Mouse (Mus musculus) intestine, embryonic 16.5 days (tissue): ENCODE results near the gene Ciart. TPM values are rescaled to one million over a fixed set of nuclear protein-coding genes. Genes with fewer than 3 reads are reported as not detected.

Source experiments
- ATAC-seq: fragments of 200-750 bp; cut with Nextera tagmentation; 2 replicates; pipeline ENCODE4 v1.8.0; 2017; ENCODE audit warnings: moderate TSS enrichment, moderate library complexity
- H3K27ac ChIP-seq: fragments of 300-500 bp; sonication (generic); 2 replicates; pipeline ENCODE4 v1.5.1; 2014; ENCODE audit warnings: mild to moderate bottlenecking, low read length
- H3K27me3 ChIP-seq: fragments of 300-500 bp; sonication (generic); replicated peaks from 2 replicates; pipeline ENCODE4 v1.6.1; 2014; ENCODE audit warnings: low read length, control low read depth, mixed read lengths; ENCODE audit not compliant: control insufficient read depth, insufficient read depth
- H3K36me3 ChIP-seq: fragments of 300-500 bp; sonication (generic); 2 replicates; pipeline ENCODE4 v1.6.1; 2014; ENCODE audit warnings: low read length, control low read depth; ENCODE audit not compliant: control insufficient read depth, insufficient read depth
- H3K4me1 ChIP-seq: fragments of 300-500 bp; sonication (generic); 2 replicates; pipeline ENCODE4 v1.6.1; 2014; ENCODE audit warnings: low read length, control low read depth, mixed read lengths; ENCODE audit not compliant: control insufficient read depth, insufficient read depth
- H3K4me2 ChIP-seq: fragments of 300-500 bp; sonication (generic); 2 replicates; pipeline ENCODE4 v1.6.1; 2014; ENCODE audit warnings: low read depth, low read length, control low read depth
- H3K4me3 ChIP-seq: fragments of 300-500 bp; sonication (generic); 2 replicates; pipeline ENCODE4 v1.5.1; 2014; ENCODE audit warnings: mild to moderate bottlenecking, low read length
- H3K9ac ChIP-seq: fragments of 300-500 bp; sonication (generic); 2 replicates; pipeline ENCODE4 v1.6.1; 2014; ENCODE audit warnings: low read depth, low read length
- H3K9me3 ChIP-seq: fragments of 300-500 bp; sonication (generic); 2 replicates; pipeline ENCODE4 v1.6.1; 2016; ENCODE audit warnings: low read length, control low read depth; ENCODE audit not compliant: control insufficient read depth
- WGBS: fragments of 180-500 bp; shearing (Covaris S2); extraction: QIAGEN DNeasy Blood & Tissue Kit; methylation state at CpG from one replicate; pipeline ENCODE4 v1.1.7; 2014; 5-methylcytosine and 5-hydroxymethylcytosine counted together
- polyA plus RNA-seq: library from polyadenylated mRNA; unstranded; fragments of >200 nt; fragmentation: Nextera tagmentation; extraction: Ambion mirVana; gene quantifications from 2 replicates; pipeline ENCODE4 v1.2.1, GENCODE M21; 2015

Ciart gene
- polyA plus RNA-seq, 1 experiment from 2014 or later, result 7.6 TPM

DNA sequence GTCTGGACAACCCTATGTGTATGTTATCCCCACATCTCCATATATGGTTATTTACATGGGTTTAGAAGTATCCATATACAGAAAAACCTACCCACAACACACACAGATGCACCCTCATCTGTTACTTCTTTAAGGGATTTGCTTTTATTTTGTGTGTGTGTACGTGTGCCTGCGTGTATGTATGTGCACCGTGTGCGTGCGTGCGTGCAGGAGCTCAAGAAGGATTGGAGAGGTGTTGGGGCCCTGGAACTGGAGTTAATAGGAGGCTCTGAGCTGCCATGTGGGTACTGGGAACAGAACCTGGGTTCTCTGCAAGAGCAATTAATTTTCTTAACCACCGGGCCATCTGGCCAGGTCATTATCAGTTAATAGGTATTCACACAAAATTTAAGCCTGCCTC is 10.0 kb downstream of the Ciart start:
- 68% methylated on average over 7 of the region's 7 CpGs for WGBS
- H3K9ac ChIP-seq, result peak overlapping the region; percentile 90
- no peaks in the 10 kb centered on the region for H3K27me3 ChIP-seq
- peak overlapping the region; percentile 72 for H3K4me3 ChIP-seq
- H3K4me1 ChIP-seq, result peaks cover 8% of the 10 kb centered on the region; the same call in 1 of the 2 replicates
- no peaks in the 10 kb centered on the region for H3K36me3 ChIP-seq
- no peak overlapping the region for H3K27ac ChIP-seq
- peak overlapping the region; percentile 54 for H3K4me2 ChIP-seq
- no peak for ATAC-seq
- H3K9me3 ChIP-seq, result no peaks in the 10 kb centered on the region

DNA sequence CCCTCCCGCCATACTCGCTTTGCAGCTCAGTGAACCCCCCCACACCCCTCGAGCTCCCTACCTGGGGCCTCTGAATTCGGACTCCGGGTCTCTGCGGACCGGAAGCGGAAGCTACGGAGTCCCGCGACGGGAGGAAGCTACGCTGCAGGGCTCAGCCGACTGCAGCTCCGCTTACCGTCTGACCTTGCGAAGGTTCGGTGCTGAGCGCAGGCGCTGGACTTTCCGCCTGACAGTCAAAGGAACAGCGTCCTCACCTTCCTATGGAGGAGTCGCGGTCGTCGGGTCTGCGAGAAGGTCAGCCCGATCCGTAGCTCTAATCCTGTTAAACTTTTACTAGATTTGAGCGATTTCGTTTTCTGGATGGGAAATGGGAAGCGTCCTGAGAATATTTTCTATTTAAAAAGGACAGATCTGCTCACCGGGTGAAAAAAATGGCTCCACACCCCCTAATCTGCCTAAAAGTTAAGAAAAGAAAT is 10.6 kb downstream of the Ciart start, which contains the start of gene Mrps21:
Mrps21 (minus strand) TSS at position 128 of the 476 bp plus-strand sequence.
- Histone ChIP-seq H3K27ac (peak within 1 kb of the TSS; percentile 90), H3K9ac (peak within 1 kb of the TSS; percentile 90), H3K27me3 (no peaks in the 10 kb centered on the region), H3K9me3 (no peaks in the 10 kb centered on the region), H3K4me1 (peaks cover 8% of the 10 kb centered on the region; the same call in 1 of the 2 replicates), H3K4me3 (peak within 1 kb of the TSS; percentile 72), H3K36me3 (no peaks in the 10 kb centered on the region), H3K4me2 (peak within 1 kb of the TSS; percentile 54)
- WGBS, result under 1% methylated on average over 33 of the region's 33 CpGs
- ATAC-seq, result peak; percentile 98

DNA sequence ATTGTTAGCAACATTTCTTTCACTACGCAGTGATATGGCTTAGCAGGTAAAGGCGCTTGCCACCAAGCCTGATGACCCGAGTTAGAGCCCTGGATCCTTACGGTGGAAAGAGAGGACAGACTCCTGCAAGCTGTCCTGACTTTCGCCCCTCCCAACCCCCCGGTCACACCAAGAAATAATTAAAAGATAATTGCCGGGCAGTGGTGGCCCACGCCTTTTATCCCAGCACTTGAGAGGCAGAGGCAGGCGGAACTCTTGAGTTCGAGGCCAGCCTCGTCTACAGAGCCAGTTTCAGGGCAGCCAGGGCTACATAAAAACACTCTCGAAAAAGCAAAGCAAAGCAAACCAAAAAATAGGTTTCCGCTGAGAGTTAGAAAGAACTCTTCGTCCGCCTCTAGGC is 11.1 kb downstream of the Ciart start:
- H3K4me2 ChIP-seq, result peak overlapping the region; percentile 54
- no peaks in the 10 kb centered on the region for H3K27me3 ChIP-seq
- peak overlapping the region; percentile 90 for H3K9ac ChIP-seq
- no peaks in the 10 kb centered on the region for H3K36me3 ChIP-seq
- 4% methylated on average over 15 of the region's 15 CpGs for WGBS
- peak overlapping the region; percentile 72 for H3K4me3 ChIP-seq
- peaks cover 8% of the 10 kb centered on the region; the same call in 1 of the 2 replicates for H3K4me1 ChIP-seq
- ATAC-seq, result peak; percentile 57
- no peaks in the 10 kb centered on the region for H3K9me3 ChIP-seq
- peak overlapping the region; percentile 90 for H3K27ac ChIP-seq

GRCm38 (mm10) chr3:95867408-95867807 is 14.6 kb downstream of the Ciart start:
- no peak overlapping the region for H3K9ac ChIP-seq

GRCm38 (mm10) chr3:95866071-95866470 is 16.0 kb downstream of the Ciart start:
- no peak for ATAC-seq
- Histone ChIP-seq H3K4me2 (no peak overlapping the region), H3K27me3 (no peaks in the 10 kb centered on the region), H3K9ac (no peak overlapping the region), H3K4me3 (no peak overlapping the region), H3K4me1 (peaks cover 6% of the 10 kb centered on the region; the same call in 1 of the 2 replicates), H3K9me3 (no peaks in the 10 kb centered on the region), H3K36me3 (peaks cover 3% of the 10 kb centered on the region; the same call in 1 of the 2 replicates), H3K27ac (no peak overlapping the region)
- WGBS, result 85% methylated on average over 5 of the region's 5 CpGs

More at GRCm38 (mm10) chr3:95867408-95867807, 14.6 kb downstream of the Ciart start:
- 93% methylated on average over 2 of the region's 2 CpGs for WGBS
- no peak for ATAC-seq
- Histone ChIP-seq H3K4me1 (peaks cover 8% of the 10 kb centered on the region; the same call in 1 of the 2 replicates), H3K4me2 (no peak overlapping the region), H3K4me3 (no peak overlapping the region), H3K9me3 (no peaks in the 10 kb centered on the region), H3K36me3 (no peaks in the 10 kb centered on the region), H3K27me3 (no peaks in the 10 kb centered on the region), H3K27ac (no peak overlapping the region)

- H3K36me3 ChIP-seq, result peaks cover 3% of the 10 kb centered on the region; the same call in 1 of the 2 replicates
- H3K9me3 ChIP-seq, result no peaks in the 10 kb centered on the region
- ATAC-seq, result no peak
- H3K9ac ChIP-seq, result no peak overlapping the region
- no peak overlapping the region for H3K27ac ChIP-seq
- no peaks in the 10 kb centered on the region for H3K27me3 ChIP-seq
- H3K4me1 ChIP-seq, result peaks cover 4% of the 10 kb centered on the region; the same call in 1 of the 2 replicates
- 88% methylated on average over 20 of the region's 20 CpGs for WGBS
- no peak overlapping the region for H3K4me2 ChIP-seq
- H3K4me3 ChIP-seq, result no peak overlapping the region
These were observed 16.5 kb downstream of the Ciart start for GRCm38 (mm10) chr3:95865571-95865970.

- Histone ChIP-seq H3K36me3 (peaks cover 3% of the 10 kb centered on the region; the same call in 1 of the 2 replicates), H3K4me1 (no peaks in the 10 kb centered on the region), H3K4me3 (no peak overlapping the region), H3K4me2 (no peak overlapping the region), H3K9me3 (no peaks in the 10 kb centered on the region), H3K27ac (no peak overlapping the region), H3K27me3 (no peaks in the 10 kb centered on the region), H3K9ac (no peak overlapping the region)
- 78% methylated on average over 5 of the region's 5 CpGs for WGBS
- no peak for ATAC-seq
These were observed 17.0 kb downstream of the Ciart start for GRCm38 (mm10) chr3:95865050-95865449.

DNA sequence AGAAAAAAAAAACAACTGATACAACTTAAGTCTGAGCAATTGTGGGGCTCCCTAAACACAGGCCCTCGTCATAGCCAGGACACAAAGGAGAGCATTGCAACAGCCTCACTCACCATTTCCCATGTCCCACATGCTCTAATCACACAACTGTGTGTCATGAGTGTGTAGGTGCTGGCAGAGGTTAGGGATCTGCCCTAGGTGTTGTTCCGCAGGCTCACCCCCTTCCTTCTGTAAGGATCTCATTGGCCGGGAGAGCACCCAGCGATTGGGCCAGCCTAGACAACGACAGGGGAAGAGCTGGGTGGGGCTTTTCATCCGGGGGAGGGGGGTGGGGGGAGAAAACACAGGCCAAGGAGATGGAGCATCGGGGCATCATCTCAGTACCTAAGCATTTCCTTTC is 18.5 kb downstream of the Ciart start:
- no peak for ATAC-seq
- Histone ChIP-seq H3K27ac (no peak overlapping the region), H3K36me3 (peaks cover 3% of the 10 kb centered on the region; the same call in 1 of the 2 replicates), H3K9ac (no peak overlapping the region), H3K9me3 (no peaks in the 10 kb centered on the region), H3K4me3 (no peak overlapping the region), H3K4me2 (no peak overlapping the region), H3K27me3 (no peaks in the 10 kb centered on the region), H3K4me1 (no peaks in the 10 kb centered on the region)
- 76% methylated on average over 7 of the region's 7 CpGs for WGBS

DNA sequence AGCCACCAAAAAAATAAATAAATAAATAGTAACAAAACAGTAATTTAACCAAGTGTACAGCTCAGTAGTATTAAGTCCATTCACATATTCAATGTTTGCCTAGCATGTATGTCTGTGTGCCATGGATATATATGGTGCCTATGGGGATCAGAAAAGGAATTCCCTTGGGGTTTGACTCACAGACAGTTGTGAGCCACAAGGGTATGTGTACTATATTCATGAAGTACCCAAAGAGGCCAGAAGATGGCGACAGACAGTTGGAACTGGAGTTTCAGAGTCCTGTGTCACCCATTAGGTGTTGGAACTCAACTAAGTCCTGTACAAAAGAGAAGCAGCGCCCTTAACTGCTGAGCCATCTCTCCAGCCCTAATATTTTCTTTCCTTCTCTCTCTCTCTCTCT is 20.3 kb downstream of the Ciart start:
- WGBS, result 46% methylated on average over 2 of the region's 2 CpGs
- no peak overlapping the region for H3K4me2 ChIP-seq

More for the DNA sequence above, 20.3 kb downstream of the Ciart start:
- no peak overlapping the region for H3K27ac ChIP-seq
- H3K36me3 ChIP-seq, result peaks cover 3% of the 10 kb centered on the region; the same call in 1 of the 2 replicates
- no peaks in the 10 kb centered on the region for H3K9me3 ChIP-seq
- H3K9ac ChIP-seq, result no peak overlapping the region
- no peaks in the 10 kb centered on the region for H3K27me3 ChIP-seq
- no peaks in the 10 kb centered on the region for H3K4me1 ChIP-seq
- peak; percentile 62; the same call in 1 of the 2 replicates for ATAC-seq
- H3K4me3 ChIP-seq, result no peak overlapping the region
